Mouse (Mus musculus) erythroblast, embryonic 14.5 days (primary cell): ENCODE data around the gene Fancl. TPM values are rescaled to one million over a fixed set of nuclear protein-coding genes. Genes with fewer than 3 reads are reported as not detected.

ENCODE experiments used
- H3K27me3 ChIP-seq: 2 replicates; pipeline ENCODE4 v1.6.1; 2012; ENCODE audit warnings: inconsistent platforms; ENCODE audit not compliant: control insufficient read depth
- H3K36me3 ChIP-seq: 2 replicates; pipeline ENCODE4 v1.6.1; 2012; ENCODE audit warnings: mild to moderate bottlenecking, inconsistent platforms; ENCODE audit not compliant: control insufficient read depth
- H3K4me1 ChIP-seq: 2 replicates; pipeline ENCODE4 v1.6.1; 2012; ENCODE audit warnings: inconsistent platforms; ENCODE audit not compliant: control insufficient read depth
- H3K4me3 ChIP-seq: replicated peaks from 2 replicates; pipeline ENCODE3; 2012; ENCODE audit warnings: moderate library complexity, mild to moderate bottlenecking, inconsistent platforms
- H3K9me3 ChIP-seq: 2 replicates; pipeline ENCODE4 v1.6.1; 2012; ENCODE audit warnings: low read length, inconsistent platforms, mixed read lengths; ENCODE audit not compliant: control insufficient read depth
- GATA1 ChIP-seq: IDR thresholded peaks from 2 replicates; pipeline ENCODE4 v1.6.1; 2012; ENCODE audit warnings: low read length, inconsistent platforms, mixed read lengths
- TAL1 ChIP-seq: IDR thresholded peaks from 3 replicates; pipeline ENCODE4 v1.6.1; 2012; ENCODE audit warnings: low read length, inconsistent platforms, mixed read lengths
- polyA plus RNA-seq: library from polyadenylated mRNA; stranded (reverse); fragments of >175 nt; gene quantifications from 2 replicates; pipeline ENCODE4 v1.2.3, GENCODE M21; 2012

Fancl gene
- polyA plus RNA-seq, 1 experiment = 0.26 TPM

DNA sequence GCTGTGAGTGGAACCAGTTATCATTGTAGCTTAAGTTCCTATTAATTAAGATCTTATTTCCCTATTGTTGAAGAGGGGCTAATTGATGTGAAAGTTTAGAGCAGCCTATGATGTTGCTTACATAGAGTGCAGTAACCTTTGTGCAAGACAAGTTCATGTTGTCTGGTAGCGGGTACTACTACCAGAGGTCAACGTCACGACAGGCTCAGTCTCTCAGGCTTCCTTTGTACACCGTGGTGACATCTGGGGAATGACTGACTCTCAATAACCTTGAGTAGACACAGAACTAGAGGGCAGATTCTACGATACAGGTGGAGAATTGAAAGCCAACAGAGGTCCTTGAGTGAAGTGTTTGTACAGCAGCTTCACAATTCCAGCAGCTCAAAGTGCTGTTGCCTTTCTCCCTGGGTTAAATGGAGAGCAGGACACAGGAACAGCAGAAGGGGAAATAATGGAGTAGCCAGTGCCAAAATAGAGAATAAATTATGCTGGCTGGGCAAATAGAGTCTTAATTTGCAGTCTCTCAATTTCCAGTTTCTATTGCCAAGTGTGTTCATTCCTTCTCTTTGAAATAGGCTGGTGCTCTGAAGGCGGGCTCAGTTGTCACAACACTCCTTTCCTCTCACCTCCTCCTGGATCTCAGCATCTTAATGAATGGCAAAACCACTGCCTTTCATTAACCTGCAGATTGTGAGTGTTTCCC is 91.3 kb downstream of the Fancl start:
- no peaks in the 10 kb centered on the region for H3K9me3 ChIP-seq
- H3K4me3 ChIP-seq = no peak overlapping the region
- H3K27me3 ChIP-seq = no peaks in the 10 kb centered on the region
- no peaks in the 10 kb centered on the region for H3K4me1 ChIP-seq
- peaks cover 91% of the 10 kb centered on the region for H3K36me3 ChIP-seq
- no peak for TF ChIP-seq TAL1
- TF ChIP-seq GATA1 = no peak

DNA sequence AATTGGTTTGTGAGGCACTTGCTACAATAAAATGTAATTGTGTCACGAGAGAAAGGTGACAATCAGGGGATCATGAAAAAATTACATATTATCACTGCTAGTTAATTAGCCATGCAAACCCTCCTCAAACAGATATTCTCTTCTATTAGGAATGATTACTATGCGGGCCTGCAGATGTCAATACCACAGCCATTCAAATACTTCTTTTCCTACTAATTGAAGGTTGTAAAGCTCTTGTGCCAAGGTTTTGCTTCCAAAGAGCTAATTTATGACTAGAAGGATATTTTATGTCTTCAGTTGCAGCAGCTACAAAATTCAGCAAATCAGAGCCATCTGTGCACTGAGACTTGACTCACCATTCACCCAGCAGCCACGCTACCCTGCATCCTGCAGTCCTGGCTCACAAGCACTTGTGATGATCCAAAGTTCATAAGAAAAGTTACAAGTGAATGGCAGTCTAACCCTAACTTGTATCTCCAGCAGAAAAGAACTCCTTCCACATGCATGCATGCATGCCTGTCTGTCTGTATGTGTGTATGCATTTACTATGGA is 95.8 kb downstream of the Fancl start:
- Histone ChIP-seq H3K27me3 (no peaks in the 10 kb centered on the region), H3K9me3 (no peaks in the 10 kb centered on the region), H3K4me3 (no peak overlapping the region), H3K4me1 (no peaks in the 10 kb centered on the region), H3K36me3 (peaks cover 89% of the 10 kb centered on the region)
- no peak for TF ChIP-seq TAL1

DNA sequence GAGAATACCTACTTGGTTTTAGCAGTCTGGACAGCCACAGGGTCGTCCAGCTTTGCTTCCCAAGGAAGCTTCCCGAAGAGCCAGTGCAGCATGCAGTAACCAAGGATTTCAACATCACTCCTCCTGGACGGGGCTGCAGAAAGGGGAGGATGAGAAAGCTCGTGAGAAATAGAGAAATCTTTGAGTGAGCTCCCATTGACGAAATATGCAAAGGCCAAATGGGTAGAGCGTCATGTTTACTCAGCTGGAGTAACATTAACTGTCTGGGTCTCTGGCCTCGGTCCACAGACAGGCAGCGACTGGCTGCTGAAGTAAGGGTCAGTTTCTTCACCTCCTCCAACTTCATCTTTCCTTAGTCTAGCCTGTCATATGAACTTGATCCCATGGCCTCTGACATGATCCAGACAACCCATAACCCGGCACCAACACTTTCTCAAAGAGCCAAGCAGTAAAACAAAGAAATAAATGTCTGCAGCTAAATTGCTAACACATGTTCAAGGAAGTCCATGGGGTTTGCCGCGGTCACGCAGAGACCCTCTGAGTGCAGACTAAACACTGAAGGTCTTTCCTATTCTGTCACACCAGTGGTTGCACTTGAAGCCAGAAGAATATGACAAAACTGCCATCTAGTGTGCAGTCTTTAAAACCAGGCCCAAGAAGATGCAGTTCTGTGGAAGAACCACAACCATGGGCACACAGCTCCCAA is 104.0 kb downstream of the Fancl start:
- no peaks in the 10 kb centered on the region for H3K27me3 ChIP-seq
- H3K4me3 ChIP-seq = no peak overlapping the region
- H3K36me3 ChIP-seq = peaks cover 92% of the 10 kb centered on the region
- H3K4me1 ChIP-seq = no peaks in the 10 kb centered on the region
- H3K9me3 ChIP-seq = no peaks in the 10 kb centered on the region
- TF ChIP-seq TAL1 = no peak
- TF ChIP-seq GATA1 = no peak

DNA sequence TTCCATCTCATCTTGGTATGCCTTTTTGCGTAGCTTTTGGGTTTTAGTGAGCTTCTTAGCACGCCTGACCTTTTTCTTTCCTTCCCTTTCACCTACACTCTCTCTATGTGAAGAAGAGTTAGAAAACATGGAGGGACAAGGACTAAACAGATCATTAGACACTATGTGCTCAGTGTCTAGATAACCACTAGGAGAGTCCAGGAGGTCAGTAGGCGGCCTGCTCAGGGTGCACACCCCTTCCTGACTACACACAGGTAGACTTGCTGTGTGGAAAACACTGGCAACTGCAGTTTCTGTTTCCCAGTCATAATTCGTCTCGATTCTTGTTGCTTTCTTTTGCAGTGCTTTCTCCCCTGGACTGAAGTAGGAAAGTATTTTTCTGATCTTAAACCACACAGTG is 110.0 kb downstream of the Fancl start:
- Histone ChIP-seq H3K27me3 (no peaks in the 10 kb centered on the region), H3K9me3 (no peaks in the 10 kb centered on the region), H3K36me3 (peaks cover 87% of the 10 kb centered on the region), H3K4me1 (no peaks in the 10 kb centered on the region), H3K4me3 (no peak overlapping the region)
- TF ChIP-seq TAL1 (no peak), GATA1 (no peak)

DNA sequence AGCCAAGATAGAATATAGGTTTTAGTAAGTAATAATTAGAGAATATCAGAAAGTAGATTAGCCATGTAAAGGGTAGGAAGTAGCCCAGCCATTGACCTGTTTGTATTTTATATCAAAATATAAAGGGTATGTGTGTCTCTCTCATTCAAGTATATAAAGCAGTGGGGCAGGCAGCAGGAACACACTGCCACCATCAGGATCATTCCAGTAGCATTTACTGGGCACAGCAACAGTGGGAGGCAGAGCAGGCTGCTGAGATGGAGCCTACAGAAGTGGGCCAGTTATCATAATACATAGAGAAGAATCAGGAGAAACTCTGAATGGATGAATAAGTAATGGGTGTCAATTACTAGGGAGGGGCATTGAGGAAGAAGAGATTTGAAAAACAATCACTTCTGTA is 127.7 kb downstream of the Fancl start:
- H3K36me3 ChIP-seq = peaks cover 53% of the 10 kb centered on the region
- H3K9me3 ChIP-seq = peaks cover 2% of the 10 kb centered on the region
- TF ChIP-seq GATA1 (no peak), TAL1 (no peak)
- no peaks in the 10 kb centered on the region for H3K27me3 ChIP-seq
- H3K4me1 ChIP-seq = no peaks in the 10 kb centered on the region; the same call in 1 of the 2 replicates
- H3K4me3 ChIP-seq = no peak overlapping the region

DNA sequence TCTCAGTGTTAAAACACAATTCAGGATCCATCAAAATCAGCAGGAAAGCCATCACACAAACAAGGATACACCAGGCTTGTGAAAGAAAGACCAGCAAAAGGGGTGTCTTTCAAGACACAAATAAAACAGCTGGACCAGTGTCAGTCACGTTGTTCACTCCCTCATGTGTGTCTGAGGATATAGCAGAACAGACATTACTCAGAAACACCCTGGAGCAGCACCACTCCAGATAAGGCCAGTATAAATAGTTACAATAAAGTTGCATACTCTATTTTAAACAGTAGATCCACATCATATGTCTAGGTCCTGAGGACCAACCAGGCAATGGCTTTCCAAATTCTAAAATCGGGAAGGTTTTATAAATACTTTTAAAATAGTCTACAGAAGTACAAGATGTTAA is 130.2 kb downstream of the Fancl start:
- no peaks in the 10 kb centered on the region for H3K9me3 ChIP-seq
- no peaks in the 10 kb centered on the region for H3K27me3 ChIP-seq
- peaks cover 12% of the 10 kb centered on the region for H3K4me1 ChIP-seq
- no peak overlapping the region for H3K4me3 ChIP-seq
- peaks cover 41% of the 10 kb centered on the region for H3K36me3 ChIP-seq
- TF ChIP-seq TAL1 = no peak
- TF ChIP-seq GATA1 = no peak

DNA sequence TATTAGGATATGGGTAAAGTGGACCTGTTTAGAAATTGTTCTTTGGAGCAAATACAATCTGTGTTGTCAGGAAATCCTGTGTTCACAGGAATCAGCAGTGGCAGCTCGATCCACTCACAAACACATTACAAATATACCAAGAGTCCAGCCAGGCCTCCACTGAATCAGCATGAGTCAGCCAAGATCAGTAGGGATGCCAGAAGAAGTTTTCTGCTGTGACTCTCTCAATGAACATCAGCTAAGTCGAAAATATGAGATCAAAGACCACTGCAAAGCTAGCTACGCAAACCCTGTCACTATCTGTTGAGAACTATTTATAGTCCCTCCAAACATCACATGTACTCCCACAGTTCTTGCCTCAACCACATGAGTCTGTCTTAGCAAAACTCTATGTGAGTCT is 133.1 kb downstream of the Fancl start:
- no peak overlapping the region for H3K4me3 ChIP-seq
- no peaks in the 10 kb centered on the region for H3K27me3 ChIP-seq
- H3K4me1 ChIP-seq = peaks cover 15% of the 10 kb centered on the region
- no peaks in the 10 kb centered on the region for H3K9me3 ChIP-seq
- peaks cover 25% of the 10 kb centered on the region for H3K36me3 ChIP-seq
- no peak for TF ChIP-seq TAL1
- no peak for TF ChIP-seq GATA1

Other genes with a start within 250 kb of the Fancl start
- not detected in 2 replicates for gene 5730522E02Rik, start 175.4 kb upstream of the Fancl start, polyA plus RNA-seq
- gene Gm6899, start 207.1 kb downstream of the Fancl start, polyA plus RNA-seq = not detected in 2 replicates
- gene Vrk2, start 207.9 kb downstream of the Fancl start, polyA plus RNA-seq = 5.8 and 7.4 TPM in 2 replicates